Mouse (Mus musculus) olfactory bulb, adult 2 months (tissue): ENCODE data around the gene Rabep1.

Experiments
- CTCF ChIP-seq: fragments of 200-500 bp; IDR thresholded peaks from 2 replicates; pipeline ENCODE4 v1.5.1; 2012; ENCODE audit warnings: low read depth, mild to moderate bottlenecking, low read length, moderate library complexity; ENCODE audit not compliant: insufficient read depth
- POLR2A ChIP-seq: fragments of 200-500 bp; IDR thresholded peaks from 2 replicates; pipeline ENCODE4 v1.6.1; 2012; ENCODE audit warnings: mild to moderate bottlenecking, low read depth, low read length, moderate library complexity; ENCODE audit not compliant: insufficient read depth

DNA sequence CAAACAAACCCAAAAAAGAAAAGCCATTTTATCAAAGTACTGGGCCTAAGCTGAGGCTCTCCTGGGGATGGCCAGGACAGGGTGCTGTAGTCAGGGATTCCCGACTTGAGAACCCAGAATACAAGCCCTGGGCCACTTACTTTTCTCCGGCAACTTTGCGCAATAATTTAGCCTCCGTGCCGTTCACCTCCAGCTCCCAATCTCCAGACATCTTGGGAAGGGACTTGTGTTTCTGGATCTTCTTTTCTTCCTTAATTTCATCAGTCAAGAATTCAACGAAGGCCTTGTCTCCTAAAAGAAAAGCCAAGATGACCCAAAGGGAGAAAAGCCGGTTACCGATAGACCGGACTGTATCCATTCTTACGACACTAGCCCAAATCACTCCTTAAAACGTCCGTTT is 137.5 kb downstream of the Rabep1 start:
- no peak for TF ChIP-seq CTCF
- TF ChIP-seq POLR2A: no peak
